Mouse (Mus musculus) kidney, adult 2 months (tissue): ENCODE measurements around the gene Dlg2.

ENCODE experiments used
- CTCF ChIP-seq: fragments of 200-500 bp; conservative IDR thresholded peaks from 2 replicates; pipeline ENCODE4 v1.5.1; 2011; ENCODE audit warnings: low read depth, mild to moderate bottlenecking, control low read depth, low read length, moderate library complexity, mixed read lengths; ENCODE audit not compliant: insufficient read depth, insufficient read length
- POLR2A ChIP-seq: fragments of 200-500 bp; IDR thresholded peaks from one replicate; pipeline ENCODE4 v1.6.1; 2011; ENCODE audit warnings: low read depth, low read length, control low read depth

GRCm38 (mm10) chr7:92234476-92235202, 1758.2 kb downstream of the Dlg2 start:
- TF ChIP-seq CTCF (no peak), POLR2A (no peak)
